Mouse (Mus musculus): Measurements from ENCODE around the gene Meioc. TPM values are rescaled to one million over a fixed set of nuclear protein-coding genes. Genes with fewer than 3 reads are reported as not detected.

Meioc gene
- 0.05 and 0.07 TPM in 2 replicates for polyA plus RNA-seq (2021; fragmentation: Nextera tagmentation)
- long read RNA-seq, experiment 1 = 0 reads
- long read RNA-seq, experiment 2 = 0 reads

GRCm38 (mm10) chr11:102663416-102663815, at the start of gene Meioc:
TSS of gene Meioc (plus strand) at chr11:102663716.

GRCm38 (mm10) chr11:102697338-102698017, 34.0 kb downstream of the Meioc start, which contains the start of gene Ccdc43:
TSS of gene Ccdc43 (minus strand) at chr11:102697782.

Other genes starting within 250 kb of the Meioc start
- gene Grn, start 233.4 kb upstream of the Meioc start, polyA plus RNA-seq (2021; fragmentation: Nextera tagmentation) = 38.6 and 40.3 TPM in 2 replicates
- gene Fam171a2, start 216.0 kb upstream of the Meioc start, polyA plus RNA-seq (2021; fragmentation: Nextera tagmentation) = 0.67 and 7.7 TPM in 2 replicates
- gene Itga2b, start 193.6 kb upstream of the Meioc start, polyA plus RNA-seq (2021; fragmentation: Nextera tagmentation) = 4.4 and 5.7 TPM in 2 replicates
- 17.7 and 24.4 TPM in 2 replicates for gene Gpatch8, start 107.3 kb upstream of the Meioc start, polyA plus RNA-seq (2021; fragmentation: Nextera tagmentation)
- 10.6 and 13.2 TPM in 2 replicates for gene Gm11627, start 84.3 kb upstream of the Meioc start, polyA plus RNA-seq (2021; fragmentation: Nextera tagmentation)
- 1.3 and 1.8 TPM in 2 replicates for gene Fzd2, start 59.3 kb upstream of the Meioc start, polyA plus RNA-seq (2021; fragmentation: Nextera tagmentation)
- gene Ccdc43, start 34.1 kb downstream of the Meioc start, polyA plus RNA-seq (2021; fragmentation: Nextera tagmentation) = 31.4 and 33.9 TPM in 2 replicates
- 17.7 and 20.0 TPM in 2 replicates for gene Adam11, start 97.7 kb downstream of the Meioc start, polyA plus RNA-seq (2021; fragmentation: Nextera tagmentation)
- 0.73 and 1.3 TPM in 2 replicates for gene Gjc1, start 156.0 kb downstream of the Meioc start, polyA plus RNA-seq (2021; fragmentation: Nextera tagmentation)
- gene Higd1b, start 172.1 kb downstream of the Meioc start, polyA plus RNA-seq (2021; fragmentation: Nextera tagmentation) = 9.7 and 14.4 TPM in 2 replicates
- gene Eftud2, start 217.3 kb downstream of the Meioc start, polyA plus RNA-seq (2021; fragmentation: Nextera tagmentation) = 57.3 and 64.5 TPM in 2 replicates
- gene Ccdc103, start 217.5 kb downstream of the Meioc start, polyA plus RNA-seq (2021; fragmentation: Nextera tagmentation) = 3.9 and 5.6 TPM in 2 replicates
- gene Fam187a, start 221.5 kb downstream of the Meioc start, polyA plus RNA-seq (2021; fragmentation: Nextera tagmentation) = not detected in 2 replicates
- 54.0 and 58.4 TPM in 2 replicates for gene Gfap, start 237.2 kb downstream of the Meioc start, polyA plus RNA-seq (2021; fragmentation: Nextera tagmentation)

Measured in left cerebral cortex, adult 6 months (tissue).